Mouse (Mus musculus) lung, adult 2 months (tissue): ENCODE data around the gene Baiap2l1.

ENCODE experiments used
- CTCF ChIP-seq: fragments of 200-500 bp; IDR thresholded peaks from 2 replicates; pipeline ENCODE4 v1.5.1; 2011; ENCODE audit warnings: mild to moderate bottlenecking, low read length, control low read depth; ENCODE audit not compliant: insufficient read depth
- POLR2A ChIP-seq: fragments of 200-500 bp; IDR thresholded peaks from 2 replicates; pipeline ENCODE4 v1.6.1; 2011; ENCODE audit warnings: low read depth, mild to moderate bottlenecking, control low read depth, low read length, borderline replicate concordance; ENCODE audit errors: extremely low read depth

DNA sequence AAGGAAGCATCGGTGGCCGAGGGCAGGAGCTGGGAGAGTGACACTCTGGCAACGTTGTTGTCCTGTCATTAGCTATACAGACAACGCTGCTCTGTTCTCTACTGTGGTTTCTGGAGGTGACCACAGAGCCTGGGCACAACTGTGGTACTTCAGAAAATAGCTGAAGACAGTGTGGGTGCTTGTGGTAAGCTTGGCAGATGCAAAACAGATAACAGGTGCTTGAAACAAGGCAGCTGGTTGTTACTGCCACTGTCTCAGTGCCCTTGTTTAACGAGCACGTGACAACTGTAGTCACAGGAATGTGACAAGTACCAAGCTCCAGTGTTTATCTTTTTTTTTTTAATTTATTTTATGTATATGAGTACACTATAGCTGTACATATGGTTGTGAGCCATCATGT lies 13.3 kb downstream of the Baiap2l1 start:
- TF ChIP-seq CTCF (no peak), POLR2A (no peak)
